Mouse (Mus musculus): ENCODE data around the gene Nosip. TPM values are rescaled to one million over a fixed set of nuclear protein-coding genes. Genes with fewer than 3 reads are reported as not detected.
A peak's percentile ranks its signal among the peaks of the same experiment; 100 is the strongest.

Nosip gene
- total and polyA plus RNA-seq, 3 experiments, result 27.0 to 43.6 (median 29.3) TPM

GRCm38 (mm10) chr7:45058607-45059571, 3.3 kb upstream of the Nosip start:
- H3K79me2 ChIP-seq (replicated peaks; ENCODE audit: control insufficient read depth, insufficient read depth, low read length), result no peaks in the 10 kb centered on the region; the same call in 1 of the 2 replicates
- H3K27me3 ChIP-seq (ENCODE audit: control insufficient read depth, insufficient read depth, low read length), result no peaks in the 10 kb centered on the region
- peaks cover 4% of the 10 kb centered on the region; the same call in 1 of the 2 replicates for H3K4me1 ChIP-seq (ENCODE audit: control insufficient read depth, insufficient read depth, low read length)
- no peaks in the 10 kb centered on the region for H3K36me3 ChIP-seq (ENCODE audit: control insufficient read depth, insufficient read depth, low read length)
- H3K9ac ChIP-seq (ENCODE audit: low read depth, low read length), result no peak overlapping the region
- intact Hi-C loops (cut with DNase I), result no loop called here
- DNase-seq, result no peak
- H3K27ac ChIP-seq, result no peak overlapping the region
- no peak overlapping the region for H3K4me3 ChIP-seq
- WGBS, result 85% methylated on average over 10 of the region's 10 CpGs
- no peak for TF ChIP-seq CTCF (IDR thresholded peaks at IDR 0.05)
- no peak for TF ChIP-seq POLR2A (IDR thresholded peaks at IDR 0.05; ENCODE audit: insufficient read depth, low read depth, low read length)
- TF ChIP-seq EP300 (IDR thresholded peaks at IDR 0.05; ENCODE audit: insufficient read depth, low read depth, low read length), result no peak

GRCm38 (mm10) chr7:45060632-45061122, 1.6 kb upstream of the Nosip start:
- Histone ChIP-seq H3K27ac (no peak overlapping the region), H3K36me3 (ENCODE audit: control insufficient read depth, insufficient read depth, low read length) (no peaks in the 10 kb centered on the region), H3K4me1 (ENCODE audit: control insufficient read depth, insufficient read depth, low read length) (peaks cover 4% of the 10 kb centered on the region; the same call in 1 of the 2 replicates), H3K9ac (ENCODE audit: low read depth, low read length) (no peak overlapping the region), H3K79me2 (replicated peaks; ENCODE audit: control insufficient read depth, insufficient read depth, low read length) (no peaks in the 10 kb centered on the region; the same call in 1 of the 2 replicates), H3K27me3 (ENCODE audit: control insufficient read depth, insufficient read depth, low read length) (no peaks in the 10 kb centered on the region), H3K4me3 (no peak overlapping the region)
- DNase-seq, result no peak
- 82% methylated on average over 6 of the region's 6 CpGs for WGBS
- intact Hi-C loops (cut with DNase I), result no loop called here
- TF ChIP-seq EP300 (IDR thresholded peaks at IDR 0.05; ENCODE audit: insufficient read depth, low read depth, low read length) (no peak), POLR2A (IDR thresholded peaks at IDR 0.05; ENCODE audit: insufficient read depth, low read depth, low read length) (no peak), CTCF (IDR thresholded peaks at IDR 0.05) (no peak)

GRCm38 (mm10) chr7:45061532-45062075, 625 bp upstream of the Nosip start:
- peak overlapping the region; percentile 99 for H3K27ac ChIP-seq
- no peak for DNase-seq
- no peaks in the 10 kb centered on the region for H3K36me3 ChIP-seq (ENCODE audit: control insufficient read depth, insufficient read depth, low read length)
- H3K9ac ChIP-seq (ENCODE audit: low read depth, low read length), result 0 out of 2 replicates have a peak overlapping the region, but pooled peaks have one; percentile 48
- intact Hi-C loops (cut with DNase I), result no loop called here
- H3K4me3 ChIP-seq, result peak overlapping the region; percentile 91
- H3K27me3 ChIP-seq (ENCODE audit: control insufficient read depth, insufficient read depth, low read length), result no peaks in the 10 kb centered on the region
- peaks cover 4% of the 10 kb centered on the region; the same call in 1 of the 2 replicates for H3K4me1 ChIP-seq (ENCODE audit: control insufficient read depth, insufficient read depth, low read length)
- no peaks in the 10 kb centered on the region; the same call in 1 of the 2 replicates for H3K79me2 ChIP-seq (replicated peaks; ENCODE audit: control insufficient read depth, insufficient read depth, low read length)
- WGBS, result 17% methylated on average over 11 of the region's 11 CpGs
- TF ChIP-seq POLR2A (IDR thresholded peaks at IDR 0.05; ENCODE audit: insufficient read depth, low read depth, low read length), result no peak
- no peak for TF ChIP-seq CTCF (IDR thresholded peaks at IDR 0.05)

GRCm38 (mm10) chr7:45067190-45067999, 5.2 kb downstream of the Nosip start:
- no peaks in the 10 kb centered on the region for H3K27me3 ChIP-seq (ENCODE audit: control insufficient read depth, insufficient read depth, low read length)
- no peaks in the 10 kb centered on the region for H3K4me1 ChIP-seq (ENCODE audit: control insufficient read depth, insufficient read depth, low read length)
- TF ChIP-seq EP300 (IDR thresholded peaks at IDR 0.05; ENCODE audit: insufficient read depth, low read depth, low read length) (no peak), CTCF (IDR thresholded peaks at IDR 0.05) (no peak), POLR2A (IDR thresholded peaks at IDR 0.05; ENCODE audit: insufficient read depth, low read depth, low read length) (no peak)
- intact Hi-C loops (cut with DNase I), result no loop called here
- H3K27ac ChIP-seq, result no peak overlapping the region
- no peak for DNase-seq
- no peak overlapping the region for H3K4me3 ChIP-seq
- no peak overlapping the region for H3K9ac ChIP-seq (ENCODE audit: low read depth, low read length)
- 77% methylated on average over 4 of the region's 4 CpGs for WGBS
- H3K79me2 ChIP-seq (replicated peaks; ENCODE audit: control insufficient read depth, insufficient read depth, low read length), result no peaks in the 10 kb centered on the region; the same call in 1 of the 2 replicates
- H3K36me3 ChIP-seq (ENCODE audit: control insufficient read depth, insufficient read depth, low read length), result no peaks in the 10 kb centered on the region

GRCm38 (mm10) chr7:45068000-45068318, 5.7 kb downstream of the Nosip start:
- Histone ChIP-seq H3K27ac (no peak overlapping the region), H3K4me3 (no peak overlapping the region), H3K4me1 (ENCODE audit: control insufficient read depth, insufficient read depth, low read length) (no peaks in the 10 kb centered on the region), H3K36me3 (ENCODE audit: control insufficient read depth, insufficient read depth, low read length) (no peaks in the 10 kb centered on the region), H3K79me2 (replicated peaks; ENCODE audit: control insufficient read depth, insufficient read depth, low read length) (no peaks in the 10 kb centered on the region; the same call in 1 of the 2 replicates), H3K27me3 (ENCODE audit: control insufficient read depth, insufficient read depth, low read length) (no peaks in the 10 kb centered on the region), H3K9ac (ENCODE audit: low read depth, low read length) (no peak overlapping the region)
- TF ChIP-seq EP300 (IDR thresholded peaks at IDR 0.05; ENCODE audit: insufficient read depth, low read depth, low read length), result no peak
- TF ChIP-seq CTCF (IDR thresholded peaks at IDR 0.05), result peak; percentile 81
- intact Hi-C loops (cut with DNase I), result loop anchor here (1.0 kb wide), 1 partner anchor 85 kb away; no protein-coding TSS in a partner anchor
- WGBS, result 19% methylated on average over 5 of the region's 5 CpGs
- DNase-seq, result peak in 1 of 2 experiments; percentile 54

Data from heart, adult 2 months (tissue).